Mouse (Mus musculus) bone marrow, adult 2 months (tissue): Measurements from ENCODE around the gene Stag1. TPM values are rescaled to one million over a fixed set of nuclear protein-coding genes. Genes with fewer than 3 reads are reported as not detected.
"Not testable (repeated sequence)": the region's sequence is repeated elsewhere in the genome, so short reads cannot be mapped to it uniquely, and the experiment has no call there.

ENCODE experiments used
- H3K27ac ChIP-seq: fragments of 200-500 bp; 2 replicates; pipeline ENCODE4 v1.5.1; 2012; ENCODE audit warnings: low read depth, mild to moderate bottlenecking, control low read depth, inconsistent platforms, low read length; ENCODE audit not compliant: control insufficient read depth, poor library complexity, insufficient read depth
- H3K4me1 ChIP-seq: fragments of 200-500 bp; 2 replicates; pipeline ENCODE4 v1.6.1; 2011; ENCODE audit warnings: low read length; ENCODE audit not compliant: control insufficient read depth, insufficient read depth
- H3K4me3 ChIP-seq: fragments of 200-500 bp; replicated peaks from 2 replicates; pipeline ENCODE3; 2011; ENCODE audit warnings: mild to moderate bottlenecking, low read depth, low read length, control low read depth; ENCODE audit not compliant: control insufficient read depth
- CTCF ChIP-seq: fragments of 200-500 bp; IDR thresholded peaks from 2 replicates; pipeline ENCODE4 v1.5.1; 2011; ENCODE audit warnings: low read length, control low read depth; ENCODE audit not compliant: control insufficient read depth, insufficient read depth
- POLR2A ChIP-seq: fragments of 200-500 bp; IDR thresholded peaks from 2 replicates; pipeline ENCODE4 v1.6.1; 2011; ENCODE audit warnings: low read depth, mild to moderate bottlenecking, control low read depth, low read length, borderline replicate concordance; ENCODE audit not compliant: control insufficient read depth
- WGBS: fragments of 180-500 bp; shearing (Covaris S2); methylation state at CpG from one replicate; pipeline ENCODE4 v1.1.7; 2018; 5-methylcytosine and 5-hydroxymethylcytosine counted together
- polyA plus RNA-seq: library from polyadenylated mRNA; stranded (reverse); fragments of >200 nt; gene quantifications from 2 replicates; pipeline ENCODE4 v1.2.4, GENCODE M21; 2011; ENCODE audit warnings: low replicate concordance; ENCODE audit not compliant: missing spikeins, insufficient read depth, insufficient read length

The Stag1 gene
- polyA plus RNA-seq, 1 experiment, result 38.6 TPM

GRCm38 (mm10) chr9:100682285-100682684, 84.7 kb downstream of the Stag1 start:
- TF ChIP-seq CTCF (no peak), POLR2A (no peak)
- H3K4me3 ChIP-seq, result no peak overlapping the region
- no peaks in the 10 kb centered on the region for H3K4me1 ChIP-seq
- H3K27ac ChIP-seq, result no peak overlapping the region

GRCm38 (mm10) chr9:100685769-100686487, 88.3 kb downstream of the Stag1 start:
- Histone ChIP-seq H3K4me1 (no peaks in the 10 kb centered on the region), H3K27ac (no peak overlapping the region), H3K4me3 (no peak overlapping the region)
- 78% methylated on average over 3 of the region's 3 CpGs for WGBS
- no peak for TF ChIP-seq CTCF
- TF ChIP-seq POLR2A, result no peak

GRCm38 (mm10) chr9:100689765-100690316, 92.2 kb downstream of the Stag1 start:
- 81% methylated on average over 3 of the region's 3 CpGs for WGBS
- Histone ChIP-seq H3K27ac (no peak overlapping the region), H3K4me3 (no peak overlapping the region), H3K4me1 (no peaks in the 10 kb centered on the region; the same call in 1 of the 2 replicates)
- TF ChIP-seq CTCF, result no peak

- Histone ChIP-seq H3K27ac (no peak overlapping the region), H3K4me1 (no peaks in the 10 kb centered on the region; the same call in 1 of the 2 replicates), H3K4me3 (no peak overlapping the region)
- 58% methylated on average over 1 of the region's 1 CpGs for WGBS
- TF ChIP-seq CTCF (no peak), POLR2A (no peak)
Observed at GRCm38 (mm10) chr9:100692239-100692638, 94.6 kb downstream of the Stag1 start.

- Histone ChIP-seq H3K4me3 (no peak overlapping the region), H3K27ac (no peak overlapping the region), H3K4me1 (no peaks in the 10 kb centered on the region; the same call in 1 of the 2 replicates)
- no peak for TF ChIP-seq POLR2A
- TF ChIP-seq CTCF, result no peak
- 84% methylated on average over 2 of the region's 2 CpGs for WGBS
Observed at GRCm38 (mm10) chr9:100696537-100696936, 98.9 kb downstream of the Stag1 start.

- no peak for TF ChIP-seq POLR2A
- no peak for TF ChIP-seq CTCF
- WGBS, result 92% methylated on average over 1 of the region's 1 CpGs
- H3K27ac ChIP-seq, result no peak overlapping the region
- no peaks in the 10 kb centered on the region for H3K4me1 ChIP-seq
- H3K4me3 ChIP-seq, result no peak overlapping the region
Observed at GRCm38 (mm10) chr9:100707644-100708043, 110.0 kb downstream of the Stag1 start.

GRCm38 (mm10) chr9:100711665-100712064, 114.1 kb downstream of the Stag1 start:
- TF ChIP-seq CTCF, result no peak
- TF ChIP-seq POLR2A, result no peak
- H3K27ac ChIP-seq, result no peak overlapping the region
- WGBS, result 71% methylated on average over 2 of the region's 2 CpGs
- no peak overlapping the region for H3K4me3 ChIP-seq
- no peaks in the 10 kb centered on the region for H3K4me1 ChIP-seq

- H3K4me3 ChIP-seq, H3K4me1 ChIP-seq, H3K27ac ChIP-seq: not testable (repeated sequence)
- WGBS, result 86% methylated on average over 2 of the region's 2 CpGs
Observed at GRCm38 (mm10) chr9:100724832-100725231, 127.2 kb downstream of the Stag1 start.

- no peak overlapping the region for H3K27ac ChIP-seq
- no peak overlapping the region for H3K4me3 ChIP-seq
- 92% methylated on average over 1 of the region's 1 CpGs for WGBS
- TF ChIP-seq POLR2A (no peak), CTCF (no peak)
- peaks cover 1% of the 10 kb centered on the region; the same call in 1 of the 2 replicates for H3K4me1 ChIP-seq
Observed at GRCm38 (mm10) chr9:100731839-100732238, 134.2 kb downstream of the Stag1 start.
